Mouse (Mus musculus): ENCODE results near the gene Olfr147.
"Not testable (repeated sequence)": the region's sequence is repeated elsewhere in the genome, so short reads cannot be mapped to it uniquely, and the experiment has no call there.

Olfr147 gene

GRCm38 (mm10) chr9:38401398-38401797 lies at the start of gene Olfr147:
TSS of gene Olfr147 (plus strand) at chr9:38401698.
- DNase-seq, result no peak

GRCm38 (mm10) chr9:38366596-38366995 lies 34.9 kb upstream of the Olfr147 start, which contains the start of gene Olfr250:
TSS of gene Olfr250 (plus strand) at chr9:38366896.
- no peak for DNase-seq

DNA sequence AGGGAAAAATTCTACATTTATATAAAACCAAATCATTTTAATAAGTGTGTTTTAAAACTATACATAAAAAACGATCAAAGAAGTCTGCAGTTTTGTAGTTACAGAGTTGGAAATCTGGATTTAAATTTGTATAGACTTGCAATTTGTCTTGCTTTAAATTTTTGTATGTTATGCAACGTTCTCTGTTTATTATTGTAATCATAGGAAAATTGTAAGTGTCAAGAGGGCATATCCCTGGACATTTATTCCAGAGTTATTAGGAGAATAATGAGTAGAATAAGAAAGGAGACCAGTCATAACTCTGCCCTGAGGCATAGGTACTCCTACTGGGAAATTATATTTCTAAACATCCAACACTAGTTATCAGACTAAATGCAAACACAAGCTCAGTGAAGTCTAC lies 24.7 kb upstream of the Olfr147 start, which contains the start of gene Olfr251:
Gene Olfr251 (plus strand): TSS at position 301 of the 400 bp plus-strand sequence.
- no peak for DNase-seq

GRCm38 (mm10) chr9:38407502-38407901 lies 6.0 kb downstream of the Olfr147 start:
- not testable (repeated sequence) for DNase-seq

GRCm38 (mm10) chr9:38413502-38413901 lies 12.0 kb downstream of the Olfr147 start:
- DNase-seq, result not testable (repeated sequence)

DNA sequence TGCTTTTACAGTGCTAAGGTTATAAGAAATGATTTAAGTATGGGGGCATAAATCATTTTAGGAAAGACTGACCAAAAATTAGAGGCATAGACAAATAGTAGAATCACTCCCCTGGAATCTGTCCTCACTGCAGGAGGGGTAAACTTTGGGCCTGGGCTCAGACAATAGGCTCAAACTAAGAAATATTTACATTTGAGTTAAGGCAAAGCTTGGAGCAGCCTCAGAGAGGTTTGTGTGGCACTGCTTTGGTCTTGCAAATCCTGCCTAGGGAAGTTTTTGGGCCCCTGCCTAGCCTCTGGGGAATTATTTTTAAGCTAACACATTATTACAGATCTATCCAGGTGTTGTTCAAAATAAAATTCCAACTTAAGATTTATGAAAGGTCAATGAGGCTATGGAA lies 22.3 kb downstream of the Olfr147 start:
- DNase-seq, result no peak

DNA sequence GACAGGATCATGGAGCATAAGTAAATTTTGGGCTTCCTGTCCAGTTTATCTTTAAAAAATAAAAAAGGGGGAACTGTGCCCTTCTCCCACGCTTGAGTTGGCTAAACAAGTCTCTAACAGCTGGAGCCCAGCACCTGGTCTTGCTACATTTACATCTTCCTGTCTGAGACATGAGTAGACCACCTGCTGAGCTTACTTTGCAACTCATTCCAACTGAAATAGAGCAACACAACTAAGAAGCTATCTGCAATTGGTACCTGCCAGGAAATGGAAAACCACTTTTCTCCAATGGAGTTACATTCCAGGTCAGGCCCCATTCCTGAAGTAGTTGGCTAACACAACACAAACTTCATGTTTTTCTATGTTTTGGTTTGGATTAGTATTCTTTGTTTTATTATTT lies 25.5 kb downstream of the Olfr147 start:
- DNase-seq, result no peak

DNA sequence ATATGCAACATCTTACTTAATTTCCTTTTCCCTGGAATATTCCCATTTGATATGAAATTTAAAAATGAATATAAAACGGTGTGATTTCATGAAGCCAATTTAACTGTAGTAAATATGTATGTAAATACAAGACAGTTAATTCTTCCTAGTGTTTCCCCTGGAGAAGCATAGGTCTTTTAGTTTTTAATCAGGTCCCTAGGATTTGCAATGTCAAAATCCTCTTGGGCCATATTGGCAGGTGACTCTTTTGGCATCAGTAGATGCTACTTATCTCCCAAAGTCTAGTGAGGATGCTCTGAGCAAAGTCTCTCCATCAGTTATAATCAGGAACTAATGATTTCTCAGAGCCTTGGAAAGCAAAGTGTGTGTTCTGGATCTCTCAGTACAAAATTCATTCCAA lies 27.7 kb downstream of the Olfr147 start, which contains the start of gene Olfr901:
Gene Olfr901 (plus strand): TSS at position 301 of the 400 bp plus-strand sequence.
- no peak for DNase-seq

DNA sequence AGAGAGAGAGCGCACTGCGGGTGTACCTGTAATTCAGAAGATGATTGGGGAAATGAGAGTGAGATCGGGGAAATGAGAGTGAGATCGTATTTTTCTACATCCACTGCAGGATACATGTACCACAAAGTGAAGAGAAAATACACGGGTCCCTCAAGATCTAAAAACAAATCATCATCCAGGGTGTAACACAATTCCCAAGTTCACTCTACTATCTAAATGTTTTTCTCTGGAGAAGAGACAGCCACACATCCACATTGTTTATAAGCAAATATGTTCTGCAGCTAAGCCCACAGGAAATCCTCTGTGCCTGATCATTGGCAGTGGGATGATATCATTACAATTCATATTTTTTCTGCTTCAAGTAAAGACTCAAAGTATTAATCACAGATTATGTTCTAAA lies 45.9 kb downstream of the Olfr147 start, which contains the start of gene Olfr902:
Gene Olfr902 (plus strand): TSS at position 301 of the 400 bp plus-strand sequence.
- DNase-seq, result no peak
